Mouse (Mus musculus) ES-Bruce4 (cell line): ENCODE measurements around the gene Lsp1. TPM values are rescaled to one million over a fixed set of nuclear protein-coding genes. Genes with fewer than 3 reads are reported as not detected.

Experiments used
- H3K27ac ChIP-seq: 2 replicates; pipeline ENCODE4 v1.5.1; 2012; ENCODE audit warnings: low read length, inconsistent platforms; ENCODE audit not compliant: insufficient read depth
- H3K27me3 ChIP-seq: 2 replicates; pipeline ENCODE4 v1.6.1; 2012; ENCODE audit warnings: mild to moderate bottlenecking, low read length, inconsistent platforms; ENCODE audit not compliant: control insufficient read depth, poor library complexity, insufficient read depth, severe bottlenecking
- H3K36me3 ChIP-seq: 2 replicates; pipeline ENCODE4 v1.6.1; 2012; ENCODE audit warnings: inconsistent platforms, mild to moderate bottlenecking, low read length, moderate library complexity; ENCODE audit not compliant: control insufficient read depth, poor library complexity, insufficient read depth, severe bottlenecking
- H3K4me1 ChIP-seq: one replicate; pipeline ENCODE4 v1.8.1; 2011; ENCODE audit warnings: low read length; ENCODE audit not compliant: control insufficient read depth, insufficient read depth
- H3K4me3 ChIP-seq: 2 replicates; pipeline ENCODE4 v1.5.1; 2011; ENCODE audit warnings: low read depth, mild to moderate bottlenecking, low read length
- H3K9ac ChIP-seq: 2 replicates; pipeline ENCODE4 v1.6.1; 2012; ENCODE audit warnings: low read depth, mild to moderate bottlenecking, inconsistent platforms; ENCODE audit not compliant: poor library complexity, severe bottlenecking
- H3K9me3 ChIP-seq: replicated peaks from 2 replicates; pipeline ENCODE4 v1.6.1; 2012; ENCODE audit warnings: mild to moderate bottlenecking, low read length, inconsistent platforms; ENCODE audit not compliant: control insufficient read depth, poor library complexity, insufficient read depth, severe bottlenecking
- CTCF ChIP-seq: IDR thresholded peaks from one replicate; pipeline ENCODE4 v1.8.1; 2011; ENCODE audit warnings: low read depth, low read length
- EP300 ChIP-seq: IDR thresholded peaks from 2 replicates; pipeline ENCODE4 v1.6.1; 2011; ENCODE audit warnings: low read depth, low read length; ENCODE audit not compliant: insufficient read depth
- POLR2A ChIP-seq: IDR thresholded peaks from one replicate; pipeline ENCODE4 v1.8.1; 2011; ENCODE audit warnings: low read length; ENCODE audit not compliant: insufficient read depth
- polyA plus RNA-seq: library from polyadenylated mRNA; stranded (reverse); fragments of >200 nt; gene quantifications from 2 replicates; pipeline ENCODE4 v1.2.4, GENCODE M21; 2011; ENCODE audit warnings: low read depth; ENCODE audit not compliant: missing spikeins, insufficient read depth, insufficient read length

Lsp1 gene
- polyA plus RNA-seq, 1 experiment: 6.0 TPM

- H3K27ac ChIP-seq: no peak overlapping the region
- H3K9ac ChIP-seq: no peak overlapping the region
- H3K4me1 ChIP-seq: no peaks in the 10 kb centered on the region
- H3K9me3 ChIP-seq: no peaks in the 10 kb centered on the region
- H3K36me3 ChIP-seq: no peaks in the 10 kb centered on the region
- no peaks in the 10 kb centered on the region for H3K27me3 ChIP-seq
- H3K4me3 ChIP-seq: no peak overlapping the region
- TF ChIP-seq CTCF (no peak), POLR2A (no peak), EP300 (no peak)
Measured at GRCm38 (mm10) chr7:142496800-142497199, 36.2 kb downstream of the Lsp1 start.

- H3K4me1 ChIP-seq: no peaks in the 10 kb centered on the region
- H3K4me3 ChIP-seq: no peak overlapping the region
- H3K36me3 ChIP-seq: no peaks in the 10 kb centered on the region
- H3K9ac ChIP-seq: no peak overlapping the region
- TF ChIP-seq CTCF: peak; percentile 7
- TF ChIP-seq EP300: no peak
- H3K27ac ChIP-seq: no peak overlapping the region
- H3K27me3 ChIP-seq: no peaks in the 10 kb centered on the region
- H3K9me3 ChIP-seq: no peaks in the 10 kb centered on the region
Measured at GRCm38 (mm10) chr7:142497775-142498174, 37.2 kb downstream of the Lsp1 start.

- Histone ChIP-seq H3K9me3 (no peaks in the 10 kb centered on the region), H3K4me1 (no peaks in the 10 kb centered on the region), H3K4me3 (no peak within 1 kb of the TSS), H3K27me3 (no peaks in the 10 kb centered on the region), H3K36me3 (no peaks in the 10 kb centered on the region), H3K27ac (no peak within 1 kb of the TSS), H3K9ac (no peak within 1 kb of the TSS)
- TF ChIP-seq EP300 (no peak), POLR2A (no peak), CTCF (no peak)
Measured at GRCm38 (mm10) chr7:142498575-142498974, 38.0 kb downstream of the Lsp1 start, which contains the start of gene Tnnt3. Tnnt3 (plus strand) TSS chr7:142498836.

GRCm38 (mm10) chr7:142499010-142499721 is 38.6 kb downstream of the Lsp1 start:
- TF ChIP-seq POLR2A: no peak
- peak; percentile 59; the same call in 1 of the 2 replicates for TF ChIP-seq EP300
- no peaks in the 10 kb centered on the region for H3K36me3 ChIP-seq
- H3K9me3 ChIP-seq: no peaks in the 10 kb centered on the region
- H3K4me3 ChIP-seq: no peak overlapping the region
- H3K27me3 ChIP-seq: no peaks in the 10 kb centered on the region
- H3K4me1 ChIP-seq: no peaks in the 10 kb centered on the region
- H3K9ac ChIP-seq: no peak overlapping the region
- no peak overlapping the region for H3K27ac ChIP-seq

- H3K27me3 ChIP-seq: no peaks in the 10 kb centered on the region
- no peak overlapping the region for H3K9ac ChIP-seq
- no peak overlapping the region for H3K4me3 ChIP-seq
- H3K36me3 ChIP-seq: no peaks in the 10 kb centered on the region
- H3K27ac ChIP-seq: no peak overlapping the region
- TF ChIP-seq EP300 (no peak), CTCF (no peak), POLR2A (no peak)
- no peaks in the 10 kb centered on the region for H3K9me3 ChIP-seq
- H3K4me1 ChIP-seq: no peaks in the 10 kb centered on the region
Measured at GRCm38 (mm10) chr7:142500032-142500431, 39.4 kb downstream of the Lsp1 start.

- Histone ChIP-seq H3K9me3 (no peaks in the 10 kb centered on the region), H3K27me3 (no peaks in the 10 kb centered on the region), H3K9ac (no peak overlapping the region), H3K4me1 (peaks cover 2% of the 10 kb centered on the region), H3K4me3 (no peak overlapping the region), H3K36me3 (no peaks in the 10 kb centered on the region), H3K27ac (no peak overlapping the region)
- TF ChIP-seq CTCF (no peak), EP300 (no peak), POLR2A (no peak)
Measured at GRCm38 (mm10) chr7:142503206-142503605, 42.6 kb downstream of the Lsp1 start.
